Mouse (Mus musculus) thymus, adult 2 months (tissue): ENCODE results near the gene Prdm16.

Source experiments
- CTCF ChIP-seq: fragments of 200-500 bp; IDR thresholded peaks from 2 replicates; pipeline ENCODE4 v1.5.1; 2012; ENCODE audit warnings: mild to moderate bottlenecking, control low read depth, low read length, moderate library complexity, borderline replicate concordance; ENCODE audit not compliant: control insufficient read depth, poor library complexity, insufficient read depth; ENCODE audit errors: extremely low read depth
- POLR2A ChIP-seq: fragments of 200-500 bp; IDR thresholded peaks from 2 replicates; pipeline ENCODE4 v1.6.1; 2012; ENCODE audit warnings: mild to moderate bottlenecking, low read length, control low read depth, moderate library complexity; ENCODE audit not compliant: control insufficient read depth, poor library complexity, insufficient read depth; ENCODE audit errors: extremely low read depth

GRCm38 (mm10) chr4:154401379-154401778 is 235.3 kb downstream of the Prdm16 start:
- TF ChIP-seq CTCF (no peak), POLR2A (no peak)
